Mouse (Mus musculus): ENCODE results near the gene Ssh1. TPM values are rescaled to one million over a fixed set of nuclear protein-coding genes. Genes with fewer than 3 reads are reported as not detected.

Gene Ssh1
- total RNA-seq, 2 experiments from 2014 or later, result 28.2 to 28.6 TPM

GRCm38 (mm10) chr5:113975538-113976215 is 18.0 kb downstream of the Ssh1 start:
- no peak for DNase-seq (ENCODE audit: extremely low spot score in 1 of 2, low spot score in 2 of 2)
- intact Hi-C loops (cut with DNase I), result no loop called here
- no peak overlapping the region for H3K4me3 ChIP-seq
- H3K27ac ChIP-seq, result no peak overlapping the region
- TF ChIP-seq CTCF (IDR thresholded peaks at IDR 0.05), result no peak

- no peak for TF ChIP-seq CTCF (IDR thresholded peaks at IDR 0.05)
- no peak for DNase-seq (ENCODE audit: extremely low spot score in 1 of 2, low spot score in 2 of 2)
- H3K4me3 ChIP-seq, result no peak overlapping the region
- intact Hi-C loops (cut with DNase I), result no loop called here
- H3K27ac ChIP-seq, result no peak overlapping the region
Observed at GRCm38 (mm10) chr5:113974576-113974975, 19.1 kb downstream of the Ssh1 start.

- intact Hi-C loops (cut with DNase I), result no loop called here
Observed at GRCm38 (mm10) chr5:113973790-113974189, 19.9 kb downstream of the Ssh1 start.

GRCm38 (mm10) chr5:113972589-113973515 is 20.8 kb downstream of the Ssh1 start:
- no peak for DNase-seq (ENCODE audit: extremely low spot score in 1 of 2, low spot score in 2 of 2)
- H3K4me3 ChIP-seq, result no peak overlapping the region
- TF ChIP-seq CTCF (IDR thresholded peaks at IDR 0.05), result no peak
- intact Hi-C loops (cut with DNase I), result no loop called here
- H3K27ac ChIP-seq, result no peak overlapping the region

More at GRCm38 (mm10) chr5:113973790-113974189, 19.9 kb downstream of the Ssh1 start:
- Histone ChIP-seq H3K4me3 (no peak overlapping the region), H3K27ac (no peak overlapping the region)
- TF ChIP-seq CTCF (IDR thresholded peaks at IDR 0.05), result no peak
- DNase-seq (ENCODE audit: extremely low spot score in 1 of 2, low spot score in 2 of 2), result no peak

DNA sequence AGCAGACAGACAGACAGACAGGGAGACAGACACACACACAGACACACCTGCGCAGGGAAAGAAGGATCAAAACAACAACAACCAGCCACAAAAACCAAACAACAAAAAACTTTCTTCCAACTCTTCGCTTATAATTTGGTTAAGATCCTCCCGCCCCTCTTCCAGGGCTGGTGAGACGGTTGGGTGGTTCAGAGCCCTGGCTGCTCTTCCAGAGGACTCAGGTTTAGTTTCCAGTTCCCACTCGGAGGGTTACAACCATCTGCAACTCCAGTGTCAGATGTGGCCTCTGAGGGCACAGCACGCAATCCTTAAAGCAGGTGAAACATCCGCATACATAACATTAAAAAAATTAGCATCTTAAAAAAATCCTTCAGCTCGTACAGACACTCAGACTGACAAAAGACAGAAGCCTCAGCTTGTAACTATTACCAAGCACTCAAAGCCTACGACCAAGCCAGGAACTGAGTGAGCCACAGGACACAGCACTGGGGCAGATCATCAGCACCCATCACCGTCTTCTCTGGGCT is 22.2 kb downstream of the Ssh1 start:
- intact Hi-C loops (cut with DNase I), result no loop called here
- DNase-seq (ENCODE audit: extremely low spot score in 1 of 2, low spot score in 2 of 2), result no peak
- Histone ChIP-seq H3K4me3 (no peak overlapping the region), H3K27ac (no peak overlapping the region)
- TF ChIP-seq CTCF (IDR thresholded peaks at IDR 0.05), result no peak

GRCm38 (mm10) chr5:113968371-113968770 is 25.3 kb downstream of the Ssh1 start:
- no peak for TF ChIP-seq CTCF (IDR thresholded peaks at IDR 0.05)
- Histone ChIP-seq H3K27ac (no peak overlapping the region), H3K4me3 (no peak overlapping the region)
- intact Hi-C loops (cut with DNase I), result no loop called here
- no peak for DNase-seq (ENCODE audit: extremely low spot score in 1 of 2, low spot score in 2 of 2)

DNA sequence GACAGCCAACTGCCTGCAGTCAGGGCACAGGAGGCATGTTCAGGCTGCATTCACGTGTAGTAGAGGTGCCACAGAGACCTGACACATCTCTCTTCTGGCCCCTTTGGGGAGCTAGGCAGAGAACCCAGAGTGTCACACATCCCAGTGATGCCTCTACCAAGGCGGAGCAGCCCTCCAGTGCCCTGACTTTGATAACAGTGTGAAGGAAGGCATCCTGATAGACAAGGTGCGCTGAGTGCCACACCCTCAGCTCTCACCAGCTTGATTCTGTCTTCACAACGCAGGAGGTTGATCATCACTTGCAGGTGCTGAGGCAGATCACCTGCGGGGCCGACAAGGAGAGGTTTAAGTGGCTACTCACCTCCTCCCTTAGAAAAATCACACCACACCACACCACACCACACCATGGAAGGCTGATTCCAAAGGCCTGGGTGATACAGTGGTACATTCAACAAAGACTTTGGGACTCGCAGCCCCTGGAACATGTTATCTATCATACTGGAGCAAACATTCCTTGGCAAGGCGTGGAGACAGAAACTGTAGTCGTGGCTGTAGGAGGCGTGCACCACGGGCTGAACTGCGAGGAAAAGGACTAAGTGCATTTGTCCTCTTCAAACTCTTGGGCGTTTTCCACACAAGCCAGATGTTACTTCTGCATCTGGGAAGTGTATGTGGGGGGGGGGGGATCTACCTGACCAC is 27.1 kb downstream of the Ssh1 start:
- no peak for DNase-seq (ENCODE audit: extremely low spot score in 1 of 2, low spot score in 2 of 2)
- intact Hi-C loops (cut with DNase I), result no loop called here
- H3K4me3 ChIP-seq, result no peak overlapping the region
- no peak for TF ChIP-seq CTCF (IDR thresholded peaks at IDR 0.05)
- H3K27ac ChIP-seq, result no peak overlapping the region

GRCm38 (mm10) chr5:113965659-113966185 is 28.0 kb downstream of the Ssh1 start:
- intact Hi-C loops (cut with DNase I), result no loop called here
- H3K27ac ChIP-seq, result no peak overlapping the region
- no peak for TF ChIP-seq CTCF (IDR thresholded peaks at IDR 0.05)
- no peak overlapping the region for H3K4me3 ChIP-seq
- no peak for DNase-seq (ENCODE audit: extremely low spot score in 1 of 2, low spot score in 2 of 2)

DNA sequence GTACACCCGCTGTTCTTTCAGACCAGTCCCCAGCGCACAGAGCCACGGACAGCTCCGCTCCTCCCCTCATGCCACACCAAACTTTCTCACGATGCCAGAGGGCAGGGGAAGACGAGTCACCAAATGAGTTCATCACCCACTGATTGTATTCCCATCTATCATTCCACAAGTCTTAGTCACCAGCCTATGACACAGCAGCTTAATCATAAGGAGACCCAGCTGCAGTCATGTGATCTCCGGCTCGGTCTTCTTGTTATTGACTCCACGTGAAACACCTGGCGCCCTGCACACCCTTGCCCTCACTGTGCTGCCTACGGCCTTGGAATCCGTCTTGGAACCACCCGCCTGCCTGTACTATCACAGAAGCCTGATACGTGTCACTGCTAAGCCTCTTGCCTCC is 28.7 kb downstream of the Ssh1 start:
- intact Hi-C loops (cut with DNase I), result no loop called here
- H3K27ac ChIP-seq, result no peak overlapping the region
- H3K4me3 ChIP-seq, result no peak overlapping the region
- TF ChIP-seq CTCF (IDR thresholded peaks at IDR 0.05), result no peak
- no peak for DNase-seq (ENCODE audit: extremely low spot score in 1 of 2, low spot score in 2 of 2)

GRCm38 (mm10) chr5:113961776-113962175 is 31.9 kb downstream of the Ssh1 start:
- intact Hi-C loops (cut with DNase I), result no loop called here
- Histone ChIP-seq H3K4me3 (no peak overlapping the region), H3K27ac (no peak overlapping the region)
- TF ChIP-seq CTCF (IDR thresholded peaks at IDR 0.05), result no peak
- DNase-seq (ENCODE audit: extremely low spot score in 1 of 2, low spot score in 2 of 2), result no peak

- intact Hi-C loops (cut with DNase I), result no loop called here
- Histone ChIP-seq H3K27ac (no peak overlapping the region), H3K4me3 (no peak overlapping the region)
- no peak for DNase-seq (ENCODE audit: extremely low spot score in 1 of 2, low spot score in 2 of 2)
- TF ChIP-seq CTCF (IDR thresholded peaks at IDR 0.05), result no peak
Observed at GRCm38 (mm10) chr5:113960416-113960815, 33.3 kb downstream of the Ssh1 start.
